Mouse (Mus musculus) spleen, adult 2 months (tissue): Measurements from ENCODE around the gene 3110082I17Rik. TPM values are rescaled to one million over a fixed set of nuclear protein-coding genes. Genes with fewer than 3 reads are reported as not detected.

Source experiments
- DNase-seq, 2 experiments: peaks; one replicate each; pipeline versions ENCODE4 v3.0.0 to v3.0.0-alpha.2; 2012 to 2021; ENCODE audit warnings: low spot score in 2 of 2, low read depth in 1 of 2
- H3K27ac ChIP-seq: fragments of 200-500 bp; 2 replicates; pipeline ENCODE4 v1.5.1; 2012; ENCODE audit warnings: low read length, inconsistent platforms; ENCODE audit not compliant: insufficient read depth
- H3K27me3 ChIP-seq: fragments of 200-500 bp; 2 replicates; pipeline ENCODE4 v1.6.1; 2012; ENCODE audit warnings: mild to moderate bottlenecking, moderate library complexity, low read length, inconsistent platforms; ENCODE audit not compliant: control insufficient read depth, insufficient read depth
- H3K36me3 ChIP-seq: fragments of 200-500 bp; 2 replicates; pipeline ENCODE4 v1.6.1; 2012; ENCODE audit warnings: mild to moderate bottlenecking, low read length, inconsistent platforms; ENCODE audit not compliant: control insufficient read depth, insufficient read depth
- H3K4me1 ChIP-seq: fragments of 200-500 bp; 2 replicates; pipeline ENCODE4 v1.6.1; 2011; ENCODE audit warnings: inconsistent platforms; ENCODE audit not compliant: control insufficient read depth, insufficient read depth, insufficient read length
- H3K4me3 ChIP-seq: fragments of 200-500 bp; 2 replicates; pipeline ENCODE4 v1.5.1; 2011; ENCODE audit warnings: mild to moderate bottlenecking, inconsistent platforms; ENCODE audit not compliant: insufficient read depth, insufficient read length; ENCODE audit errors: extremely low read depth
- CTCF ChIP-seq: fragments of 200-500 bp; IDR thresholded peaks from 2 replicates; pipeline ENCODE4 v1.5.1; 2011; ENCODE audit warnings: mild to moderate bottlenecking, inconsistent platforms; ENCODE audit not compliant: insufficient read depth, insufficient read length, insufficient replicate concordance; ENCODE audit errors: extremely low read depth
- POLR2A ChIP-seq: fragments of 200-500 bp; IDR thresholded peaks from 2 replicates; pipeline ENCODE4 v1.6.1; 2011; ENCODE audit warnings: low read depth, low read length, inconsistent platforms
- WGBS: fragments of 180-500 bp; shearing (Covaris S2); methylation state at CpG from one replicate; pipeline ENCODE4 v1.1.7; 2018; 5-methylcytosine and 5-hydroxymethylcytosine counted together
- polyA plus RNA-seq: library from polyadenylated mRNA; depleted of rRNA; stranded (reverse); fragments of >200 nt; gene quantifications from 2 replicates; pipeline ENCODE4 v1.2.3, GENCODE M21; 2012

The 3110082I17Rik gene
- polyA plus RNA-seq, 1 experiment: 5.2 TPM

DNA sequence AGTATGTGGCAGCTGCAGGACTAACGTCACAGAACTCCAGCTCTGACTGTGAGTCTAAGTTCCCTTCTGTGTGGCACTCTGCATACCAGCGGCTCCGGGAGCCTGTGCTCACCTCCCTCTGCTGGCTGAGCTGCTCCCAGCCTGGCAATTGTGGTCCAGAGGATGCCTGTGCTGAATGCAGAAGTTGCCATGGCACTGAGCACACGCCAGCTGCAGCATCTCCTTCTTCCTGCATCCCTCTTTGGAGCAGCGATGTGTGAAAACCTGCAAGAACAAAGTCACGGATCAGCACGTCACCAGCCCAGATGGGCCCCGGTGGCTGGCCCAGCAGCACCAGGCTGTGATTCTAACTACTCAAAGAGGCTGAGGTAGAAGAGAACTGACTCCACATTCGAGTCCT is 14.4 kb upstream of the 3110082I17Rik start:
- peaks cover 38% of the 10 kb centered on the region for H3K36me3 ChIP-seq
- no peak for TF ChIP-seq POLR2A
- TF ChIP-seq CTCF: no peak
- no peaks in the 10 kb centered on the region for H3K27me3 ChIP-seq
- no peaks in the 10 kb centered on the region for H3K4me1 ChIP-seq
- H3K27ac ChIP-seq: no peak overlapping the region
- DNase-seq: no peak
- no peak overlapping the region for H3K4me3 ChIP-seq
- WGBS: 90% methylated on average over 9 of the region's 9 CpGs

- no peak for DNase-seq
- Histone ChIP-seq H3K27me3 (no peaks in the 10 kb centered on the region), H3K36me3 (peaks cover 10% of the 10 kb centered on the region; the same call in 1 of the 2 replicates), H3K4me3 (no peak overlapping the region), H3K27ac (no peak overlapping the region), H3K4me1 (no peaks in the 10 kb centered on the region)
- no peak for TF ChIP-seq CTCF
- no peak for TF ChIP-seq POLR2A
- 54% methylated on average over 5 of the region's 5 CpGs for WGBS
Measured at GRCm38 (mm10) chr5:139467998-139468397, 7.7 kb upstream of the 3110082I17Rik start.

- TF ChIP-seq CTCF (no peak), POLR2A (no peak)
- no peaks in the 10 kb centered on the region for H3K4me1 ChIP-seq
- H3K36me3 ChIP-seq: peaks cover under 1% of the 10 kb centered on the region; the same call in 1 of the 2 replicates
- DNase-seq: no peak
- no peaks in the 10 kb centered on the region for H3K27me3 ChIP-seq
- no peak overlapping the region for H3K4me3 ChIP-seq
- H3K27ac ChIP-seq: no peak overlapping the region
- 58% methylated on average over 4 of the region's 4 CpGs for WGBS
Measured at GRCm38 (mm10) chr5:139466801-139467200, 6.5 kb upstream of the 3110082I17Rik start.

DNA sequence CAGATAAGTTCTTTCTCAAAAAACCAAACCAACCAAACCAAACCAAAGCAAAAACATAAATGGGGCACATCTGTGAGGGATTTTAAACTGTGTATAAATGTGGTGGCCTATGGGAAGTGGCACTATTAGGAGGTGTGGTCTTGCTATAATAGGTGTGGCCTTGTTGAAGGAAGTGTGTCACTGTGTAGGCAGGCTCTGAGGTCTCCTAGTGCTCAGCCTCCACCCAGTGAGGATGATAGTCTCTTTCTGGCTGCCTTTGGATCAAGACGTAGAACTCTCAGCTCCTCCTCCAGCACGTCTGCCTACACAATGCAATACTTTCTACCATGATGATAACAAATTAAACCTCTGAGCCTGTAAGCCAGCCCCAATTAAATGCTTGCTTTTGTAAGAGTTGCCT is 6.0 kb upstream of the 3110082I17Rik start:
- Histone ChIP-seq H3K27ac (no peak overlapping the region), H3K36me3 (no peaks in the 10 kb centered on the region; the same call in 1 of the 2 replicates), H3K4me1 (no peaks in the 10 kb centered on the region), H3K27me3 (no peaks in the 10 kb centered on the region), H3K4me3 (no peak overlapping the region)
- DNase-seq: no peak
- 71% methylated on average over 2 of the region's 2 CpGs for WGBS
- TF ChIP-seq POLR2A (no peak), CTCF (no peak)

- Histone ChIP-seq H3K27me3 (no peaks in the 10 kb centered on the region), H3K36me3 (no peaks in the 10 kb centered on the region), H3K4me3 (no peak overlapping the region), H3K27ac (no peak overlapping the region), H3K4me1 (no peaks in the 10 kb centered on the region)
- no peak for DNase-seq
- TF ChIP-seq CTCF: no peak
- WGBS: 49% methylated on average over 4 of the region's 4 CpGs
Measured at GRCm38 (mm10) chr5:139464874-139465273, 4.5 kb upstream of the 3110082I17Rik start.

- DNase-seq: no peak
- no peak overlapping the region for H3K27ac ChIP-seq
- H3K27me3 ChIP-seq: no peaks in the 10 kb centered on the region
- TF ChIP-seq CTCF: no peak
- no peak for TF ChIP-seq POLR2A
- H3K36me3 ChIP-seq: no peaks in the 10 kb centered on the region
- H3K4me3 ChIP-seq: peak overlapping the region; percentile 68
- 2% methylated on average over 10 of the region's 10 CpGs for WGBS
- H3K4me1 ChIP-seq: no peaks in the 10 kb centered on the region
Measured at GRCm38 (mm10) chr5:139459938-139460337, 389 bp downstream of the 3110082I17Rik start.

GRCm38 (mm10) chr5:139457241-139457640 is 3.1 kb downstream of the 3110082I17Rik start:
- TF ChIP-seq CTCF: no peak
- TF ChIP-seq POLR2A: no peak
- Histone ChIP-seq H3K36me3 (no peaks in the 10 kb centered on the region), H3K4me1 (no peaks in the 10 kb centered on the region), H3K4me3 (no peak overlapping the region), H3K27me3 (no peaks in the 10 kb centered on the region), H3K27ac (no peak overlapping the region)
- DNase-seq: no peak
- WGBS: 83% methylated on average over 8 of the region's 8 CpGs
